Mouse (Mus musculus): ENCODE measurements around the gene Tle4. TPM values are rescaled to one million over a fixed set of nuclear protein-coding genes. Genes with fewer than 3 reads are reported as not detected.

Tle4 gene
- total and polyA plus RNA-seq, 3 experiments, result 18.9 to 27.7 (median 23.4) TPM

DNA sequence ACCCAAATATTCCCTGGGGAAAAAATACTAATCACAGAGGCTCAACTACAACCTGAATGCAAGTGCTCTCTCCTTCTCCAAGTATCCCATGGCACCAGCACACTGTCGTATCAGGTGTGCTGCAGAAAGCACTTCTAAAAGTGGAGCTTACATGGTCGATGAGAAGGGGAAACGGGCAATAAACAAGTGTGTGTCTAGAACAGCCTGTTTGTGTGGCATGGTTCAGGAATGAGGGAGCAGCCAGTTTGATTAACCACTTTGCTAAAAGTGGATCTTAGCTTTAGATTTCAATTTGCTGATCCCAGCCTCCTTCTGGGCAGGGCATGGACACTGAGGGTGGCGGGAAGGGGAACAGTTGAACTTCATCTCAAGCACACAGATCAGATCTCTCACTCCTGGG, 12.1 kb downstream of the Tle4 start:
- Histone ChIP-seq H3K4me3 (replicated peaks in 1 of 3; ENCODE audit: low read depth in 2 of 3, low read length in 2 of 3, poor library complexity in 1 of 3) (peak overlapping the region in 1 of 3 experiments; percentile 30), H3K9ac (ENCODE audit: insufficient read depth, low read depth) (no peak overlapping the region), H3K79me2 (replicated peaks; ENCODE audit: control insufficient read depth, extremely low read depth, insufficient read depth, poor library complexity, severe bottlenecking) (peaks cover 68% of the 10 kb centered on the region), H3K4me1 (ENCODE audit: control insufficient read depth in 1 of 2, insufficient read depth in 2 of 2) (peaks cover 6 to 54% of the 10 kb centered on the region in 2 experiments), H3K36me3 (replicated peaks in 1 of 2; ENCODE audit: control insufficient read depth in 1 of 2, insufficient read depth in 1 of 2, low read length in 1 of 2) (peaks cover 32 to 61% of the 10 kb centered on the region in 2 experiments), H3K27me3 (replicated peaks) (no peaks in the 10 kb centered on the region), H3K9me3 (replicated peaks; ENCODE audit: low read length) (no peaks in the 10 kb centered on the region), H3K27ac (ENCODE audit: insufficient read depth, low read depth) (0 out of 2 replicates have a peak overlapping the region, but pooled peaks have one; percentile 22), H3K4me2 (ENCODE audit: insufficient read depth, low read depth, poor library complexity, severe bottlenecking) (no peak overlapping the region)
- TF ChIP-seq USF1 (IDR thresholded peaks at IDR 0.05; ENCODE audit: low read depth, low read length), result no peak
- TF ChIP-seq MEF2A (IDR thresholded peaks at IDR 0.05; ENCODE audit: borderline replicate concordance, low read depth, low read length), result no peak
- TF ChIP-seq CHD2 (IDR thresholded peaks at IDR 0.05; ENCODE audit: low read length), result no peak
- TF ChIP-seq MAFK (IDR thresholded peaks at IDR 0.05; ENCODE audit: insufficient replicate concordance, low read length), result no peak
- no peak for TF ChIP-seq ZMIZ1 (IDR thresholded peaks at IDR 0.05; ENCODE audit: low read depth, low read length)
- TF ChIP-seq ETS1 (conservative IDR thresholded peaks at IDR 0.05; ENCODE audit: low read depth, low read length), result no peak
- TF ChIP-seq MAX (IDR thresholded peaks at IDR 0.05; ENCODE audit: low read length), result no peak
- TF ChIP-seq NELFE (IDR thresholded peaks at IDR 0.05; ENCODE audit: low read depth, low read length), result no peak
- no peak for DNase-seq (ENCODE audit: extremely low read depth)
- dilution Hi-C loops (cut with MboI; ENCODE audit: extremely low pct_ligation_motif_present, extremely low pct_unique_long_range_greater_than_20kb, low sequenced_read_pairs) (no loop called here), in situ Hi-C loops (cut with MboI; ENCODE audit: low pct_ligation_motif_present, low pct_unique_long_range_greater_than_20kb, low sequenced_read_pairs) (loop anchor here (10.0 to 25.0 kb wide), 2 partner anchors 131 to 598 kb away; no protein-coding TSS in a partner anchor)

DNA sequence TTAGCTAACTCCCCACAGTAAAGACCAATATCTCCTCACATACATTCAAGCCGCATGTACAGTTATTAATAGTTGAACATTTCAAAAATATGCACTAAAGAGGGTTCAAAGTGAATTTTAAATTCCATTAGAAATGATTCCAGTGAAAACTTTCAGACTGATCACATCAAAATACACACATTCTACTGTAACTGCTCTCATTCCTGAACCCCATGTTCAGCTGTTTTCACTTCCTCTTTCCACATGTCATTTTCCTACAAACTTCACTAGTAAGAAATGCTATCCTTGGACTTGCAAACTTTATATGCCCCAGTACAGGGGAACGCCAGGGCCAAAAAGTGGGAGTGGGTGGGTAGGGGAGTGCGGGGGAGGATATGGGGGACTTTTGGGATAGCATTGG, 12.6 kb downstream of the Tle4 start:
- dilution Hi-C loops (cut with MboI; ENCODE audit: extremely low pct_ligation_motif_present, extremely low pct_unique_long_range_greater_than_20kb, low sequenced_read_pairs), result no loop called here
- in situ Hi-C loops (cut with MboI; ENCODE audit: low pct_ligation_motif_present, low pct_unique_long_range_greater_than_20kb, low sequenced_read_pairs), result loop anchor here (10.0 to 25.0 kb wide), 2 partner anchors 130 to 598 kb away; no protein-coding TSS in a partner anchor

More for the DNA sequence above, 12.6 kb downstream of the Tle4 start:
- DNase-seq (ENCODE audit: extremely low read depth), result no peak
- H3K9ac ChIP-seq (ENCODE audit: insufficient read depth, low read depth), result no peak overlapping the region
- H3K9me3 ChIP-seq (replicated peaks; ENCODE audit: low read length), result no peaks in the 10 kb centered on the region
- H3K27ac ChIP-seq (ENCODE audit: insufficient read depth, low read depth), result no peak overlapping the region
- H3K4me1 ChIP-seq (ENCODE audit: control insufficient read depth in 1 of 2, insufficient read depth in 2 of 2), result peaks cover 6 to 50% of the 10 kb centered on the region in 2 experiments
- H3K36me3 ChIP-seq (replicated peaks in 1 of 2; ENCODE audit: control insufficient read depth in 1 of 2, insufficient read depth in 1 of 2, low read length in 1 of 2), result peaks cover 31 to 57% of the 10 kb centered on the region in 2 experiments
- no peak overlapping the region for H3K4me2 ChIP-seq (ENCODE audit: insufficient read depth, low read depth, poor library complexity, severe bottlenecking)
- no peak overlapping the region for H3K4me3 ChIP-seq (replicated peaks in 1 of 3; ENCODE audit: low read depth in 2 of 3, low read length in 2 of 3, poor library complexity in 1 of 3)
- peaks cover 65% of the 10 kb centered on the region for H3K79me2 ChIP-seq (replicated peaks; ENCODE audit: control insufficient read depth, extremely low read depth, insufficient read depth, poor library complexity, severe bottlenecking)
- TF ChIP-seq HCFC1 (IDR thresholded peaks at IDR 0.05; ENCODE audit: low read depth, low read length), result no peak
- TF ChIP-seq IRF4 (IDR thresholded peaks at IDR 0.05; ENCODE audit: low read depth, low read length), result peak; percentile 70
- TF ChIP-seq BHLHE40 (IDR thresholded peaks at IDR 0.05; ENCODE audit: low read depth, low read length), result no peak
- TF ChIP-seq KAT2A (IDR thresholded peaks at IDR 0.05; ENCODE audit: insufficient replicate concordance, low read length), result no peak
- TF ChIP-seq USF1 (IDR thresholded peaks at IDR 0.05; ENCODE audit: low read depth, low read length), result no peak
- no peak for TF ChIP-seq NELFE (IDR thresholded peaks at IDR 0.05; ENCODE audit: low read depth, low read length)
- no peak for TF ChIP-seq E2F4 (IDR thresholded peaks at IDR 0.05; ENCODE audit: insufficient replicate concordance, low read depth, low read length)
- peak; percentile 85 for TF ChIP-seq EP300 (IDR thresholded peaks at IDR 0.05; ENCODE audit: low read length)
- peak; percentile 56 for TF ChIP-seq ZNF384 (IDR thresholded peaks at IDR 0.05; ENCODE audit: low read depth, low read length)
- TF ChIP-seq CTCF (conservative IDR thresholded peaks at IDR 0.05 in 1 of 2, IDR thresholded peaks at IDR 0.05 in 1 of 2; ENCODE audit: low read depth in 2 of 2, low read length in 2 of 2), result no peak
- no peak for TF ChIP-seq MAFK (IDR thresholded peaks at IDR 0.05; ENCODE audit: insufficient replicate concordance, low read length)
- TF ChIP-seq SMC3 (IDR thresholded peaks at IDR 0.05; ENCODE audit: low read depth, low read length), result no peak
- TF ChIP-seq SIN3A (IDR thresholded peaks at IDR 0.05; ENCODE audit: low read length), result peak; percentile 60; the same call in 1 of the 2 replicates
- no peak for TF ChIP-seq MAX (IDR thresholded peaks at IDR 0.05; ENCODE audit: low read length)
- H3K27me3 ChIP-seq (replicated peaks), result no peaks in the 10 kb centered on the region
